Mouse (Mus musculus): ENCODE results near the gene Pomgnt2. TPM values are rescaled to one million over a fixed set of nuclear protein-coding genes. Genes with fewer than 3 reads are reported as not detected.

The Pomgnt2 gene
- total and polyA plus RNA-seq, 3 experiments: 0.22 TPM; not detected in 2

GRCm38 (mm10) chr9:121991041-121991440 lies 5.9 kb downstream of the Pomgnt2 start:
- peaks cover 5% of the 10 kb centered on the region for H3K27me3 ChIP-seq (ENCODE audit: insufficient read depth, low read length)
- H3K4me1 ChIP-seq (ENCODE audit: insufficient read depth, low read depth, low read length): no peaks in the 10 kb centered on the region
- no peaks in the 10 kb centered on the region for H3K9me3 ChIP-seq (replicated peaks)
- DNase-seq (ENCODE audit: low spot score): no peak
- ATAC-seq (ENCODE audit: extremely low read depth, insufficient number of reproducible peaks, low FRiP score, poor library complexity, severe bottlenecking): no peak
- no peaks in the 10 kb centered on the region for H3K36me3 ChIP-seq (replicated peaks)
- H3K4me3 ChIP-seq (ENCODE audit: low read depth, low read length): no peak overlapping the region
- TF ChIP-seq GATA2 (IDR thresholded peaks at IDR 0.05; ENCODE audit: borderline replicate concordance, low read depth, low read length) (no peak), POLR2AphosphoS5 (IDR thresholded peaks at IDR 0.05; ENCODE audit: insufficient replicate concordance, low read depth, low read length) (no peak), CTCF (IDR thresholded peaks at IDR 0.05; ENCODE audit: low read depth, low read length) (no peak), TAL1 (conservative IDR thresholded peaks at IDR 0.05; ENCODE audit: low read depth, low read length) (no peak), GATA1 (IDR thresholded peaks at IDR 0.05; ENCODE audit: borderline replicate concordance, low read length) (no peak)

- H3K4me3 ChIP-seq (ENCODE audit: low read depth, low read length): no peak overlapping the region
- TF ChIP-seq TAL1 (conservative IDR thresholded peaks at IDR 0.05; ENCODE audit: low read depth, low read length) (no peak), CTCF (IDR thresholded peaks at IDR 0.05; ENCODE audit: low read depth, low read length) (no peak), GATA2 (IDR thresholded peaks at IDR 0.05; ENCODE audit: borderline replicate concordance, low read depth, low read length) (no peak), POLR2AphosphoS5 (IDR thresholded peaks at IDR 0.05; ENCODE audit: insufficient replicate concordance, low read depth, low read length) (no peak), GATA1 (IDR thresholded peaks at IDR 0.05; ENCODE audit: borderline replicate concordance, low read length) (no peak)
Observed at GRCm38 (mm10) chr9:121989536-121989935, 7.4 kb downstream of the Pomgnt2 start.

GRCm38 (mm10) chr9:121988910-121989309 lies 8.0 kb downstream of the Pomgnt2 start:
- TF ChIP-seq CTCF (IDR thresholded peaks at IDR 0.05; ENCODE audit: low read depth, low read length) (no peak), POLR2AphosphoS5 (IDR thresholded peaks at IDR 0.05; ENCODE audit: insufficient replicate concordance, low read depth, low read length) (no peak), TAL1 (conservative IDR thresholded peaks at IDR 0.05; ENCODE audit: low read depth, low read length) (no peak), GATA2 (IDR thresholded peaks at IDR 0.05; ENCODE audit: borderline replicate concordance, low read depth, low read length) (no peak)
- no peak for ATAC-seq (ENCODE audit: extremely low read depth, insufficient number of reproducible peaks, low FRiP score, poor library complexity, severe bottlenecking)
- no peak overlapping the region for H3K4me3 ChIP-seq (ENCODE audit: low read depth, low read length)
- no peak for DNase-seq (ENCODE audit: low spot score)
- peaks cover 7% of the 10 kb centered on the region for H3K27me3 ChIP-seq (ENCODE audit: insufficient read depth, low read length)
- no peaks in the 10 kb centered on the region for H3K36me3 ChIP-seq (replicated peaks)
- H3K4me1 ChIP-seq (ENCODE audit: insufficient read depth, low read depth, low read length): no peaks in the 10 kb centered on the region
- no peaks in the 10 kb centered on the region for H3K9me3 ChIP-seq (replicated peaks)

More at GRCm38 (mm10) chr9:121989536-121989935, 7.4 kb downstream of the Pomgnt2 start:
- DNase-seq (ENCODE audit: low spot score): no peak
- Histone ChIP-seq H3K9me3 (replicated peaks) (no peaks in the 10 kb centered on the region), H3K4me1 (ENCODE audit: insufficient read depth, low read depth, low read length) (no peaks in the 10 kb centered on the region), H3K27me3 (ENCODE audit: insufficient read depth, low read length) (peaks cover 5% of the 10 kb centered on the region), H3K36me3 (replicated peaks) (no peaks in the 10 kb centered on the region)
- no peak for ATAC-seq (ENCODE audit: extremely low read depth, insufficient number of reproducible peaks, low FRiP score, poor library complexity, severe bottlenecking)

GRCm38 (mm10) chr9:121984465-121985461 lies 12.1 kb downstream of the Pomgnt2 start:
- H3K4me1 ChIP-seq (ENCODE audit: insufficient read depth, low read depth, low read length): no peaks in the 10 kb centered on the region
- peak; percentile 41 for DNase-seq (ENCODE audit: low spot score)
- peaks cover 4% of the 10 kb centered on the region; the same call in 1 of the 2 replicates for H3K27me3 ChIP-seq (ENCODE audit: insufficient read depth, low read length)
- no peaks in the 10 kb centered on the region for H3K9me3 ChIP-seq (replicated peaks)
- H3K36me3 ChIP-seq (replicated peaks): no peaks in the 10 kb centered on the region
- no peak overlapping the region for H3K4me3 ChIP-seq (ENCODE audit: low read depth, low read length)
- no peak for TF ChIP-seq TAL1 (conservative IDR thresholded peaks at IDR 0.05; ENCODE audit: low read depth, low read length)
- TF ChIP-seq CTCF (IDR thresholded peaks at IDR 0.05; ENCODE audit: low read depth, low read length): peak; percentile 99
- peak; percentile 8; the same call in 1 of the 2 replicates for ATAC-seq (ENCODE audit: extremely low read depth, insufficient number of reproducible peaks, low FRiP score, poor library complexity, severe bottlenecking)

GRCm38 (mm10) chr9:121983504-121983903 lies 13.4 kb downstream of the Pomgnt2 start:
- DNase-seq (ENCODE audit: low spot score): peak; percentile 23
- no peak for ATAC-seq (ENCODE audit: extremely low read depth, insufficient number of reproducible peaks, low FRiP score, poor library complexity, severe bottlenecking)
- no peak overlapping the region for H3K4me3 ChIP-seq (ENCODE audit: low read depth, low read length)

GRCm38 (mm10) chr9:121982665-121983064 lies 14.2 kb downstream of the Pomgnt2 start:
- no peak for ATAC-seq (ENCODE audit: extremely low read depth, insufficient number of reproducible peaks, low FRiP score, poor library complexity, severe bottlenecking)
- no peak overlapping the region for H3K4me3 ChIP-seq (ENCODE audit: low read depth, low read length)
- TF ChIP-seq GATA2 (IDR thresholded peaks at IDR 0.05; ENCODE audit: borderline replicate concordance, low read depth, low read length): no peak
- no peak for TF ChIP-seq CTCF (IDR thresholded peaks at IDR 0.05; ENCODE audit: low read depth, low read length)
- TF ChIP-seq TAL1 (conservative IDR thresholded peaks at IDR 0.05; ENCODE audit: low read depth, low read length): no peak
- TF ChIP-seq POLR2AphosphoS5 (IDR thresholded peaks at IDR 0.05; ENCODE audit: insufficient replicate concordance, low read depth, low read length): no peak
- no peak for TF ChIP-seq GATA1 (IDR thresholded peaks at IDR 0.05; ENCODE audit: borderline replicate concordance, low read length)
- no peaks in the 10 kb centered on the region for H3K36me3 ChIP-seq (replicated peaks)
- peaks cover 11% of the 10 kb centered on the region for H3K27me3 ChIP-seq (ENCODE audit: insufficient read depth, low read length)
- DNase-seq (ENCODE audit: low spot score): no peak
- H3K4me1 ChIP-seq (ENCODE audit: insufficient read depth, low read depth, low read length): no peaks in the 10 kb centered on the region
- no peaks in the 10 kb centered on the region for H3K9me3 ChIP-seq (replicated peaks)

More at GRCm38 (mm10) chr9:121983504-121983903, 13.4 kb downstream of the Pomgnt2 start:
- no peaks in the 10 kb centered on the region for H3K9me3 ChIP-seq (replicated peaks)
- H3K36me3 ChIP-seq (replicated peaks): no peaks in the 10 kb centered on the region
- H3K4me1 ChIP-seq (ENCODE audit: insufficient read depth, low read depth, low read length): no peaks in the 10 kb centered on the region
- no peak for TF ChIP-seq GATA1 (IDR thresholded peaks at IDR 0.05; ENCODE audit: borderline replicate concordance, low read length)
- TF ChIP-seq GATA2 (IDR thresholded peaks at IDR 0.05; ENCODE audit: borderline replicate concordance, low read depth, low read length): no peak
- no peak for TF ChIP-seq POLR2AphosphoS5 (IDR thresholded peaks at IDR 0.05; ENCODE audit: insufficient replicate concordance, low read depth, low read length)
- TF ChIP-seq CTCF (IDR thresholded peaks at IDR 0.05; ENCODE audit: low read depth, low read length): peak; percentile 70
- peaks cover 5% of the 10 kb centered on the region for H3K27me3 ChIP-seq (ENCODE audit: insufficient read depth, low read length)

Data from G1E (cell line).